Mouse (Mus musculus) layer of hippocampus, adult 18-20 months (tissue): ENCODE measurements around the gene St8sia1. TPM values are rescaled to one million over a fixed set of nuclear protein-coding genes. Genes with fewer than 3 reads are reported as not detected.

Source experiments
- DNase-seq, 2 experiments: peaks; one replicate each; pipeline ENCODE4 v3.0.0; 2022; ENCODE audit warnings: low spot score in 2 of 2
- total RNA-seq, 2 experiments: library from RNA; stranded (reverse); gene quantifications; 2 replicates each; pipeline ENCODE4 v1.2.3; 2021

The St8sia1 gene
- total RNA-seq, 2 experiments from 2014 or later: 34.1 TPM

- DNase-seq: no peak
Observed at GRCm38 (mm10) chr6:142830221-142830620, 134.0 kb downstream of the St8sia1 start.

GRCm38 (mm10) chr6:142825449-142825848, 138.8 kb downstream of the St8sia1 start:
- no peak for DNase-seq

- no peak for DNase-seq
Observed at GRCm38 (mm10) chr6:142823008-142823787, 141.1 kb downstream of the St8sia1 start.

GRCm38 (mm10) chr6:142818306-142818705, 145.9 kb downstream of the St8sia1 start:
- no peak for DNase-seq

GRCm38 (mm10) chr6:142815513-142815912, 148.7 kb downstream of the St8sia1 start:
- DNase-seq: peak in 1 of 2 experiments; percentile 51

- DNase-seq: peak; percentile 81 to 93
Observed at GRCm38 (mm10) chr6:142814495-142814921, 149.7 kb downstream of the St8sia1 start.

- no peak for DNase-seq
Observed at GRCm38 (mm10) chr6:142814011-142814410, 150.2 kb downstream of the St8sia1 start.

- DNase-seq: no peak
Observed at GRCm38 (mm10) chr6:142812969-142813368, 151.3 kb downstream of the St8sia1 start.

- no peak for DNase-seq
Observed at GRCm38 (mm10) chr6:142810239-142810638, 154.0 kb downstream of the St8sia1 start.

- DNase-seq: no peak
Observed at GRCm38 (mm10) chr6:142809373-142810098, 154.7 kb downstream of the St8sia1 start.

- no peak for DNase-seq
Observed at GRCm38 (mm10) chr6:142806326-142806725, 157.9 kb downstream of the St8sia1 start.

- no peak for DNase-seq
Observed at GRCm38 (mm10) chr6:142804402-142804801, 159.8 kb downstream of the St8sia1 start, which contains the start of gene Sult6b2. Gene Sult6b2, minus strand, starts transcription at chr6:142804502.

GRCm38 (mm10) chr6:142802617-142803525, 161.4 kb downstream of the St8sia1 start:
- no peak for DNase-seq

- no peak for DNase-seq
Observed at GRCm38 (mm10) chr6:142801687-142802086, 162.6 kb downstream of the St8sia1 start.

- no peak for DNase-seq
Observed at GRCm38 (mm10) chr6:142799704-142800374, 164.4 kb downstream of the St8sia1 start.

GRCm38 (mm10) chr6:142798837-142799236, 165.4 kb downstream of the St8sia1 start:
- DNase-seq: no peak

GRCm38 (mm10) chr6:142797996-142798395, 166.3 kb downstream of the St8sia1 start:
- no peak for DNase-seq

- no peak for DNase-seq
Observed at GRCm38 (mm10) chr6:142795655-142796441, 168.4 kb downstream of the St8sia1 start.

- no peak for DNase-seq
Observed at GRCm38 (mm10) chr6:142795087-142795486, 169.2 kb downstream of the St8sia1 start.

GRCm38 (mm10) chr6:142793468-142793867, 170.8 kb downstream of the St8sia1 start:
- DNase-seq: no peak
